Mouse (Mus musculus) left cerebral cortex, postnatal 36 days (tissue): Measurements from ENCODE around the gene Ajm1. TPM values are rescaled to one million over a fixed set of nuclear protein-coding genes. Genes with fewer than 3 reads are reported as not detected.
A peak's percentile ranks its signal among the peaks of the same experiment; 100 is the strongest.

Source experiments
- DNase-seq, 2 experiments: peaks; one replicate each; pipeline ENCODE4 v3.0.0; 2021 to 2022; ENCODE audit warnings: low spot score in 2 of 2, mixed read lengths in 1 of 2
- intact Hi-C: fragments of 180-260 bp; cut with DNase I; formaldehyde crosslinking; loops from one replicate; pipeline ENCODE4 v1.15.1; 2025
- total RNA-seq, 2 experiments: library from RNA; stranded (reverse); gene quantifications; 2 replicates each; pipeline ENCODE4 v1.2.3; 2021

The Ajm1 gene
- total RNA-seq, 2 experiments from 2014 or later: 99.8 to 110 TPM

GRCm38 (mm10) chr2:25540541-25540948, 41.0 kb downstream of the Ajm1 start:
- intact Hi-C loops: no loop called here
- DNase-seq: no peak

- DNase-seq: no peak
- intact Hi-C loops: no loop called here
Measured at GRCm38 (mm10) chr2:25536531-25536930, 45.0 kb downstream of the Ajm1 start.

- DNase-seq: no peak
- intact Hi-C loops: no loop called here
Measured at GRCm38 (mm10) chr2:25534866-25535182, 46.7 kb downstream of the Ajm1 start.

- intact Hi-C loops: no loop called here
- DNase-seq: peak in 1 of 2 experiments; percentile 21
Measured at GRCm38 (mm10) chr2:25534178-25534865, 47.2 kb downstream of the Ajm1 start.

- intact Hi-C loops: no loop called here
Measured at GRCm38 (mm10) chr2:25533707-25534106, 47.9 kb downstream of the Ajm1 start.

GRCm38 (mm10) chr2:25526510-25527302, 54.9 kb downstream of the Ajm1 start:
- intact Hi-C loops: no loop called here
- DNase-seq: no peak

More at GRCm38 (mm10) chr2:25533707-25534106, 47.9 kb downstream of the Ajm1 start:
- DNase-seq: no peak

Other genes starting within 250 kb of the Ajm1 start
- 10 to 100 TPM; 57.0 to 63.7 TPM for gene Man1b1, start 249.4 kb downstream of the Ajm1 start, total RNA-seq
- gene Dpp7, start 225.4 kb downstream of the Ajm1 start, total RNA-seq: 10 to 100 TPM; 27.1 to 34.1 TPM
- 10 to 100 TPM; 17.0 to 20.8 TPM for gene Uap1l1, start 216.1 kb downstream of the Ajm1 start, total RNA-seq
- 1 to 10 TPM; 2.7 to 4.1 TPM for gene Sapcd2, start 209.4 kb downstream of the Ajm1 start, total RNA-seq
- gene Entpd2, start 185.9 kb downstream of the Ajm1 start, total RNA-seq: 10 to 100 TPM; 12.0 to 13.9 TPM
- 100 to 1,000 TPM; 325 to 339 TPM for gene Npdc1, start 182.4 kb downstream of the Ajm1 start, total RNA-seq
- gene Fut7, start 158.5 kb downstream of the Ajm1 start, total RNA-seq: under 1 TPM in 1 of 2 experiments, not detected in 1; 0.20 TPM
- 100 to 1,000 TPM; 169 to 174 TPM for gene Abca2, start 153.1 kb downstream of the Ajm1 start, total RNA-seq
- gene Clic3, start 124.9 kb downstream of the Ajm1 start, total RNA-seq: under 1 TPM in 1 of 2 experiments, not detected in 1; 0.69 TPM
- gene Paxx, start 120.7 kb downstream of the Ajm1 start, total RNA-seq: 10 to 100 TPM; 72.8 to 75.8 TPM
- 1,000 to 10,000 TPM; 1,442 to 2,237 TPM for gene Ptgds, start 111.7 kb downstream of the Ajm1 start, total RNA-seq
- not detected for gene Lcn12, start 87.8 kb downstream of the Ajm1 start, total RNA-seq
- gene Fbxw5, start 81.0 kb downstream of the Ajm1 start, total RNA-seq: 100 to 1,000 TPM; 107 to 127 TPM
- gene C8g, start 80.0 kb downstream of the Ajm1 start, total RNA-seq: 1 to 10 TPM; 1.0 to 1.6 TPM
- gene Traf2, start 34.8 kb downstream of the Ajm1 start, total RNA-seq: 1 to 10 TPM; 8.7 to 9.3 TPM
- 100 to 1,000 TPM; 189 to 236 TPM for gene Edf1, start 23.9 kb downstream of the Ajm1 start, total RNA-seq
- 1 to 10 TPM; 1.4 to 2.4 TPM for gene Mamdc4, start 6.9 kb downstream of the Ajm1 start, total RNA-seq
- gene Phpt1, start 6.5 kb downstream of the Ajm1 start, total RNA-seq: 10 to 100 TPM; 74.6 to 75.4 TPM
- gene Rabl6, start 26.8 kb upstream of the Ajm1 start, total RNA-seq: 100 to 1,000 TPM; 144 to 160 TPM
- not detected for gene Ccdc183, start 35.9 kb upstream of the Ajm1 start, total RNA-seq
- 10 to 100 TPM; 19.8 to 29.2 TPM for gene Tmem141, start 40.2 kb upstream of the Ajm1 start, total RNA-seq
- gene Fcna, start 46.3 kb upstream of the Ajm1 start, total RNA-seq: under 1 TPM; 0.25 to 0.50 TPM
- not detected for gene Lcn8, start 71.4 kb upstream of the Ajm1 start, total RNA-seq
- not detected for gene Lcn5, start 76.2 kb upstream of the Ajm1 start, total RNA-seq
- not detected for gene Lcn6, start 95.0 kb upstream of the Ajm1 start, total RNA-seq
- gene Lcn10, start 101.0 kb upstream of the Ajm1 start, total RNA-seq: not detected
- gene Obp2a, start 118.3 kb upstream of the Ajm1 start, total RNA-seq: not detected
- 100 to 1,000 TPM in 1 of 2 experiments, 10 to 100 TPM in 1; 83.5 to 107 TPM for gene Bmyc, start 125.0 kb upstream of the Ajm1 start, total RNA-seq
- gene Obp2b, start 155.3 kb upstream of the Ajm1 start, total RNA-seq: not detected
- not detected for gene Lcn3, start 183.8 kb upstream of the Ajm1 start, total RNA-seq
- gene Lcn11, start 195.3 kb upstream of the Ajm1 start, total RNA-seq: not detected
- gene Gm13539, start 200.5 kb upstream of the Ajm1 start, total RNA-seq: not detected
- gene Glt6d1, start 234.1 kb upstream of the Ajm1 start, total RNA-seq: not detected
- gene Lcn9, start 241.4 kb upstream of the Ajm1 start, total RNA-seq: not detected